In the genomic region with DNA sequence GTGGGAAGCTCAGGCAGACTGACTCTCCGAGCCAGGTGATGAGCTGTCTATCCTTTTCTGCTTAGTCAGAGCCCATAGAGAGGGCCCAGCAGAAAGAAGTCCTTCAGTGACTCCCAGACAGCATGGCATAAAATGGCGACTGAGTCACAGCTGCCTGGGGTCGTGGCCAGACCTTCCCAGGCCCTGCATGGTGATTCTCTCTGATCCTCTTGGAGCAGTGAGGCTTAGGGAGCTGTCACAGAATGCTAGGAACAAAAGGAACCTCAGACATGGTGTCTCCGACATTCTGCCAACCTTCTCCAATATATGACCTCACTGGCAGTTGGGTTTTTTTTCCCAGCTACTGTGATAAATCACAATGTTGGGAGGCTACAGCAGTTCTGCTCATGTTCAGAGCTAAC, we compare ENCODE assay signal across 13 mouse cellular contexts. TPM values are rescaled to one million over a fixed set of nuclear protein-coding genes. Genes with fewer than 3 reads are reported as not detected.
DNase-seq lines count a peak whose midpoint lies in the region; ATAC-seq and TF ChIP-seq lines count a peak whose summit lies in the region.
"Had no signal": no experiment of that assay in that cellular context is flagged by ENCODE, and none has a peak within 500 bp of the region (broad histone marks: within the 10 kb centered on the region; RNA-seq: fewer than 3 reads in every experiment).

No protein-coding gene starts in this region.

- H3K4me3 ChIP-seq in hindbrain, embryonic 10.5 days = no peak overlapping the region
- no peak overlapping the region for H3K4me3 ChIP-seq in hindbrain, embryonic 16.5 days (ENCODE audit: low read length)
- peak overlapping the region; percentile 26 for H3K4me3 ChIP-seq in C2C12 (ENCODE audit: insufficient read depth, poor library complexity, severe bottlenecking)
- no peak overlapping the region for H3K4me3 ChIP-seq in heart, postnatal 0 days (ENCODE audit: low read depth, low read length)
- H3K4me3 ChIP-seq: liver, embryonic 15.5 days had no signal

- H3K4me1 ChIP-seq in hindbrain, embryonic 10.5 days (replicated peaks) = peaks cover 33% of the 10 kb centered on the region
- H3K4me1 ChIP-seq in hindbrain, embryonic 16.5 days (ENCODE audit: control insufficient read depth, insufficient read depth, low read depth, low read length) = peaks cover 10% of the 10 kb centered on the region
- peaks cover 20% of the 10 kb centered on the region for H3K4me1 ChIP-seq in heart, postnatal 0 days (ENCODE audit: control insufficient read depth, insufficient read depth)

- peaks cover 9% of the 10 kb centered on the region for H3K79me2 ChIP-seq in C2C12 (ENCODE audit: control insufficient read depth, insufficient read depth)

- H3K36me3 ChIP-seq in hindbrain, embryonic 10.5 days = no peaks in the 10 kb centered on the region
- no peaks in the 10 kb centered on the region for H3K36me3 ChIP-seq in hindbrain, embryonic 16.5 days (ENCODE audit: control insufficient read depth, insufficient read depth, low read length)
- H3K36me3 ChIP-seq in C2C12 (ENCODE audit: control insufficient read depth, insufficient read depth) = no peaks in the 10 kb centered on the region
- no peaks in the 10 kb centered on the region for H3K36me3 ChIP-seq in heart, postnatal 0 days (replicated peaks; ENCODE audit: control insufficient read depth, insufficient read depth, low read length)
- H3K36me3 ChIP-seq: liver, embryonic 15.5 days had no signal

- ATAC-seq in hindbrain, embryonic 16.5 days = no peak
- ATAC-seq in heart, postnatal 0 days (ENCODE audit: insufficient read depth, low read depth) = no peak
- ATAC-seq: forebrain, embryonic 14.5 days; hindbrain, postnatal 0 days had no signal

- H3ac ChIP-seq in C2C12 (ENCODE audit: control insufficient read depth, insufficient read length, low read depth) = peak overlapping the region; percentile 57

- DNase-seq in adrenal gland, postnatal 36 days = peak; percentile 36 to 37
- no peak for DNase-seq in adrenal gland, adult 8-10 months
- DNase-seq in hindbrain, embryonic 10.5 days (ENCODE audit: low spot score) = no peak
- no peak for DNase-seq in heart, postnatal 0 days (ENCODE audit: low spot score)
- no peak for DNase-seq in ovary, postnatal 10 days (ENCODE audit: low spot score)
- no peak for DNase-seq in urinary bladder, postnatal 36 days (ENCODE audit: low spot score in 2 of 2)
- DNase-seq: B cell, adult 2 months; embryo, embryonic 11 days had no signal

- no peak overlapping the region for H3K9ac ChIP-seq in hindbrain, embryonic 16.5 days (ENCODE audit: low read depth, low read length)
- no peak overlapping the region for H3K9ac ChIP-seq in heart, postnatal 0 days (replicated peaks; ENCODE audit: low read depth, low read length)
- H3K9ac ChIP-seq: liver, embryonic 15.5 days had no signal

- H3K27ac ChIP-seq in hindbrain, embryonic 10.5 days = peak overlapping the region; percentile 79
- H3K27ac ChIP-seq in hindbrain, embryonic 16.5 days (ENCODE audit: low read depth, low read length) = no peak overlapping the region
- H3K27ac ChIP-seq in heart, postnatal 0 days (ENCODE audit: low read depth) = peak overlapping the region; percentile 28; the same call in 1 of the 2 replicates
- H3K27ac ChIP-seq: hindbrain, postnatal 0 days; liver, embryonic 15.5 days had no signal

- no peak for TF ChIP-seq EP300 in heart, postnatal 0 days (IDR thresholded peaks at IDR 0.05; ENCODE audit: low read depth)

- no peak for TF ChIP-seq CTCF in C2C12 (IDR thresholded peaks at IDR 0.05; ENCODE audit: control insufficient read depth, insufficient read depth, insufficient read length)
- no peak for TF ChIP-seq CTCF in heart, postnatal 0 days (IDR thresholded peaks at IDR 0.05; ENCODE audit: low read depth)

- H3K4me2 ChIP-seq in hindbrain, embryonic 16.5 days (ENCODE audit: low read length) = no peak overlapping the region
- no peak overlapping the region for H3K4me2 ChIP-seq in heart, postnatal 0 days (ENCODE audit: low read depth, low read length)
- H3K4me2 ChIP-seq: liver, embryonic 15.5 days had no signal

- H3K79me3 ChIP-seq in C2C12 (ENCODE audit: low read depth) = peaks cover 6% of the 10 kb centered on the region

- 79% methylated on average over 4 of the region's 4 CpGs for WGBS in hindbrain, embryonic 10.5 days
- 78% methylated on average over 4 of the region's 4 CpGs for WGBS in hindbrain, embryonic 16.5 days
- 75% methylated on average over 4 of the region's 4 CpGs for WGBS in heart, postnatal 0 days

- H3K27me3 ChIP-seq in hindbrain, embryonic 10.5 days (ENCODE audit: insufficient read depth, poor library complexity, severe bottlenecking) = no peaks in the 10 kb centered on the region; the same call in 1 of the 2 replicates
- H3K27me3 ChIP-seq in hindbrain, embryonic 16.5 days (replicated peaks; ENCODE audit: control insufficient read depth, insufficient read depth, low read length) = no peaks in the 10 kb centered on the region; the same call in 1 of the 2 replicates
- no peaks in the 10 kb centered on the region for H3K27me3 ChIP-seq in C2C12 (ENCODE audit: control insufficient read depth, insufficient read depth, insufficient read length)
- H3K27me3 ChIP-seq in heart, postnatal 0 days (ENCODE audit: control insufficient read depth, insufficient read depth, low read length) = no peaks in the 10 kb centered on the region
- H3K27me3 ChIP-seq: liver, embryonic 15.5 days had no signal

- no peaks in the 10 kb centered on the region for H3K9me3 ChIP-seq in hindbrain, embryonic 10.5 days
- no peaks in the 10 kb centered on the region for H3K9me3 ChIP-seq in hindbrain, embryonic 16.5 days (ENCODE audit: control insufficient read depth, low read length)
- H3K9me3 ChIP-seq in heart, postnatal 0 days (replicated peaks; ENCODE audit: control insufficient read depth, low read length) = no peaks in the 10 kb centered on the region
- H3K9me3 ChIP-seq: liver, embryonic 15.5 days had no signal

TF ChIP-seq in C2C12, 6 proteins besides CTCF, POLR2A, EP300 and RAD21:
- TF ChIP-seq CEBPB (IDR thresholded peaks at IDR 0.05; ENCODE audit: low read depth) (no peak), MYOG (IDR thresholded peaks at IDR 0.05; ENCODE audit: control insufficient read depth, extremely low read depth, insufficient read length) (no peak), USF1 (IDR thresholded peaks at IDR 0.05; ENCODE audit: low read depth) (no peak), FOSL1 (IDR thresholded peaks at IDR 0.05; ENCODE audit: insufficient read depth, low read length, poor library complexity, severe bottlenecking) (no peak), MAX (IDR thresholded peaks at IDR 0.05) (no peak), MYOD1 (IDR thresholded peaks at IDR 0.05; ENCODE audit: control insufficient read depth, insufficient read length, low read depth) (no peak)

RNA-seq across cellular contexts. Expression of gene Ccnl1, which starts 30.9 kb away (rescaled TPM):
- total RNA-seq in adrenal gland, postnatal 36 days (2021) = 100 to 1,000 TPM in 1 of 2 experiments, 10 to 100 TPM in 1; 80.0 to 129 TPM
- total RNA-seq in adrenal gland, adult 8-10 months (2022) = 10 to 100 TPM; 53.2 to 91.9 (median 84.1) TPM
- polyA plus RNA-seq in hindbrain, embryonic 10.5 days (2016; fragmentation: Nextera tagmentation; extraction: Ambion mirVana) = 84.6 and 104 TPM in 2 replicates
- polyA plus RNA-seq in hindbrain, embryonic 16.5 days (2015; fragmentation: Nextera tagmentation; extraction: Ambion mirVana) = 53.2 and 60.5 TPM in 2 replicates
- polyA plus RNA-seq in C2C12 (2012; fragmentation: generic; extraction: Trizol) = 12.5 TPM
- total RNA-seq in heart, postnatal 0 days (2014; rRNA removed; ENCODE audit: low replicate concordance) = 26.7 and 33.9 TPM in 2 replicates
- 38.0 and 38.5 TPM in 2 replicates for polyA plus RNA-seq in heart, postnatal 0 days (2015; fragmentation: Nextera tagmentation; extraction: Ambion mirVana)

Comparison
In these comparisons a context has a peak if more than half of its experiments do, and no peak if none do; other contexts are left out.
1. DNase-seq: peak in adrenal gland, postnatal 36 days (2 of 2); none in adrenal gland, adult 8-10 months (single experiment), hindbrain, embryonic 10.5 days (single experiment), heart, postnatal 0 days (single experiment), ovary, postnatal 10 days (single experiment) and urinary bladder, postnatal 36 days (0 of 2).